Mouse (Mus musculus) urinary bladder, adult 18-20 months (tissue): ENCODE results near the gene Ctxn2.
A peak's percentile ranks its signal among the peaks of the same experiment; 100 is the strongest.
"Not testable (repeated sequence)": the region's sequence is repeated elsewhere in the genome, so short reads cannot be mapped to it uniquely, and the experiment has no call there.

ENCODE experiments used
- DNase-seq, 2 experiments: peaks; one replicate each; pipeline ENCODE4 v3.0.0; 2022; ENCODE audit warnings: low spot score in 2 of 2, mixed read lengths in 2 of 2

Ctxn2 gene

DNA sequence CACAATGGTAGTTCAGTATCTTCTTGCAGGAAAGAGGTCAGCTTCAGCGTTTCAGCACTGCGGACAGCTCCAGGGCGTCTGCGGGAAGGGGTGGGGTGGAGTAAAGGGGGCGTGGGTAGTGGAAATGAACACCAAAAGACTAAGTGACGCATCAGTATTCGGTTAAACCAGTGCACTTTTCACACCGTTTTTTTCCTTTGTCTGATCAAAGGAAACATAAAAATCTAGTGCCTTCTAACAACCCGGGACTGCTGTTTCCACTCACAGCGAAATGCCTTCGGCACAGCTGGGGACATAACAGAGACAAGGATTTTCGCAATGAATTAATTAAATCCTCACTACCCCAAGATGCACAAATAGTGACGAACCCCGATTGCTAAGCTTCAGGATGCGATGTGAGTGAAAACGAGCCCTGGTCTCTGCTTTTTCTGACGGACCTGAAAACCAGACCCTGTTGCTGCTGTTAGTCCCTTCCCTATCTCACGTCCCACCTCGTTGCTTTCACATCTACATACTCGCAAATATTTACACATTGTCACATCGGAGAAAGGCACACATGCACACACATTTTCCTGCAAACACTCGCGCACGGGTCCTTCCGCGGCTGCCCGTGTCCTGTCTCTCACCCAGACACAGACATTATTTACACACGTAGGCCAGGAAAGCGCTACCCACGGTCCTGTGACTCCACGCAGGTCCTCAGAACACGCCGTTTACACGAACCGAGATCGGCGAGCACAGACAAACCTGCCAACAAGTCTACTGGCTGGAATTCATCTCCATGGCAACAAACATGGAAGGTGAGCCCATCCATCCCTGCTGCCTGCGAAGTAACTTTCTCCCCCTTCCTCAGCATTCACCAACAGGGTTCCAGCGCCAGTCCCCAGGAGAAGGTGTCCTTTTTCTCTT, at the start of gene Ctxn2:
Gene Ctxn2 (plus strand): TSS at position 790 of the 909 bp plus-strand sequence.
- peak; percentile 47 to 51 for DNase-seq

DNA sequence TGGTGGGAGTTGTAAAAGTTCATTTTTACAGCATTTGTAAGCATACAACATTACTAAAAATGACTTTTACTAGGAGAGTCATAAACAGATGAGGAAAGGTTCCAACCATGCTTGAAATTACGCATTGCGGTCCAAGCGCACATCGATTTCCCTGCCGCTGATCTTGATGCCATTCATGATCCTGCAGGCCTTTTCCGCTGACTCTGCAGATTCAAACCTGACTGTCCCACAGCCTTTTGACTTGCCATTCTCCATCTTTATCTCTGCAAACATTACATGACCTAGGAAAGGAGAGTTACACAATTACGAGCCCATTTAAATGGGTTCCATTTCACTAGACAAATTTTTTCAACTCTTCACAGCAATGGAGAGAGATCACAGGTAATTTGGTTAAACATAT, 47.7 kb upstream of the Ctxn2 start:
- DNase-seq, result no peak

DNA sequence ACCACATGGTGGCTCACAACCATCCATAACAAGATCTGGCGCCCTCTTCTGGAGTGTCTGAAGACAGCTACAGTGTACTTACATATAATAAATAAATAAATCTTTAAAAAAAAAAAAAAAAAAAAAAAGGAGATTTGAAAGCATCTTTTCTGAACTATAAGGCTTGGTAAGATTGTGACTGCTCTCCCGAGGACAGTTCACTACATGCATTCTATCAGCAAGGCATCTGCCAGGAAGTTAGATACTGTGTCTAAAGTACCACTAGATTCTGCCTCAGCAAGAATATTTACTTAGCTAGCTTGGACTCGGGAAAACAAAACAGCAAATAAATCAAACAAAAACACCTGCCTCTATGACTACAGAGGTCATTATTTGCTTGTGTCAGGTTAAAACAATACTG, 44.4 kb upstream of the Ctxn2 start:
- DNase-seq, result not testable (repeated sequence)

DNA sequence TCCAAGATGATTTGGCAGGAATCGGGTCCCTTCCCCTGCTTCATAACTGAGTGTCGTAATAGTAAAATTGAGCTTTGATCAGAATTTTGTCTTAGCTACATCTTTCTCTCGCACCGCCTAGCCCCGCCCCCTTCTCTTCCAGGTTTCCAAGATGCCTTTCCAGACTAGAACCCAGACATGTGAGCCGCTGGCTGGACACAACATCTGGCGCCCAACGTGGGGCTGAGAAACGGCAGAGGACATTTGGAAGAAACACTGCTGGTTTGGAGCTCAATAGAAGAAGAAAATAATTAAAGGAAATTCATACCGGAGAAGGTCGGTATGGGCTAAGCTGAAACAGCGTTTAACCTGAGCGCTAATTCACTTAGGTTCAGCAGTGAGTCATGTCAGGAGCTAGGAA, 32.0 kb upstream of the Ctxn2 start:
- DNase-seq, result not testable (repeated sequence)

DNA sequence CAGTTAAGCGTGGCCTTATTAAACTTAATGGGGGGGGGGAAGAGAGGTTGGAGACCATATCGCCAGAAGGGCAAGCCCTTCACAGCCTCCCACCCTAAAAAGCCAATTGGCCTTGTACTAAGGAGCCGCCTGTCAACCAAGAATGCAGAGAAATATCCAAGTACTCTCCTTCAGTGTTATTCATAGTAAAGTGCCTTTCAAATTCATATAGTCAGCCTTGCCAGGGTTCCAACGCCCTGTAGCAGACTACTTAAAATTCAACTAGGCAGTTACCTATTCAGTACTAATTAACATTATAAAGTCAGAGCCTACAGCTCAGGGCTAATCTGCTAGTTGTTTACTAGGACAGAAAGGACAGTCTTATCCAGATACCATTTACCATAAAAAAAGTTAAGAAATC, 30.0 kb upstream of the Ctxn2 start:
- DNase-seq, result not testable (repeated sequence)

DNA sequence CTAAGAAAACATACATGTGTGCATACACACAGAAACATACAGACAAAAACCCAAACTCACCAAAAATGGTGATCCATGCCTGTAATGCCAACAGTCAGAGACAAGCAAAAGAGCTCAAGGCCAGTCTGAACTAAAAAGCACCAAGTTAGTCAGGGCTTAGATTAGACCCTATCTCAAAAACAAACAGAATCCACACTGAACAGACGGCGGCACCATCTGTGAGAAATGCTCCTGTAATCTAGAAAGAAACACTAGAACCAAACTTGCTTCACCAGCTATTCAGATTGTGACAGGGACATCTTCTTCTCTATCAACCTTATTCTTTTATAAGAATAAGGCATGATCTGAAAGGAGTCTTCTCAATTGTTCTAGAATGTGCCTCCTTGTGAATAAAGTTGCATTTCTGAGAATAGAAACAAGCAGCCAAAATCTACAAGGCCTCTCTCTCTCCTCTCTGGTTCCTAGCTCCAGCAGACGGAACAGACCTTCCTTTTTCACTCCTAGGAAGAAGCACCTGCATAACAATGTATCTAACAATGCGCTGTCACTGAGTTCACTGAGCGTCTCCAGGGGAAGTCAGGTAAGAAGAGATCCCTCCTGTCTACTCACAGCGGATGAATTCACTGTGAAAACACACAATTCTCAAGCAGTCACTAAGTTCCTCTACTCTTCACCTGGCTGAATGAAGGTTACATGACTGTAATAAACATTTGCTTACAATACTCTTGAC, 16.9 kb upstream of the Ctxn2 start:
- DNase-seq, result no peak

DNA sequence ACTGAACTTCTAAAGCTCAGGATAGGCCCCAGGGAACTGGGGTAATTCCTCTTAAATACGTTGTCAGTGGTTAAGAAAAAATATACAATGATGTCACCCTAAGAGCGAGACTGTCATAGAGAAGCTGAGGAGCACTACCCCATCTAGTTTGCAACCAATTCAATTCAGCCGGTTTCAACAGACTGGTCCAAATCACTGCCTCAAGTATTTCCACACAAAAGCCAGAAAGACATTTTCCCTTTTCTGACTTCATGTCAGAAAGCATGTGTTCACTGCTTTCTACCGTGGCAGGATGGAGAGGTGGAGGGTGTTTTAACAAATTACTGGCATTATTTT, 14.2 kb upstream of the Ctxn2 start:
- no peak for DNase-seq

DNA sequence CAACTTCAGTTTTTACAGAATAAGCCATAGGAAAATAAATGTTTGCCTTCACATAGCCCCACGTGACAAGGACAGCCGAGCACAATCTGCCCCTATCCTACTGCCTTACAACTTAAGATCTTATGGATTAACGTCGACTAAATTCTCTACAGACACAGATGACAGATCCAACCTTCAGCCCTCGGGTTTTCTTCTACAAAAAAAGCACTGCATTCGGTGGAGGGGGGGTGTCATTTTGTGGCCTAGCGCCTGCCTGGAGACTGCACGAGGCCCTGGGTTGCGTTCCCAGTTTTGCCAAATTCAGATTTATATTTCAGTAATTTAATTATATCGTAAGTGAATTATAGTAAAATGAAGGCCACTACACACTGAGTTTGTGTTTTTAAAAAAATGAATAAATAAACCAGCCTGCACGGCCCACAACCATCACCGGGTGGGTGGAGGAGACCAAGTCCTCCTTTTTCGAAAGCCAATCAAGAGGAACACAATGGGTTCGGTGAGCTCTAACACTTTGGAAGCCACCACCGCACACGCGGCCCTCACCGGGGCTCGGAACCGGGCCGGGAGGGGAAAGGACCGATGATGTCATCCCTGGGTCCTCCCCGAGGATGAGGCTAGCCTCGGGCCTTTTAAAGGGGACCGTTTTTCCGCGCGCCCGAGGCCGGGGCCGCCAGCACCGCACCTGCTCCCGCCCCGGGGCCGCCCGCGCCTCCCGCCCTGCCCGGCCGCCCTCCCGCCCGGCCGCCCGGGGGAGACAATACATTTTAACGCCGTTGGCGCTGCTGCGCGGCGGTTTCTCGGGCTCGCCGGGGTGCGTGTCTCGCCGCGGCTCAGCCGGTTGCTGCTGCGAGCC, 13.6 kb upstream of the Ctxn2 start:
- DNase-seq, result peak; percentile 31 to 50

DNA sequence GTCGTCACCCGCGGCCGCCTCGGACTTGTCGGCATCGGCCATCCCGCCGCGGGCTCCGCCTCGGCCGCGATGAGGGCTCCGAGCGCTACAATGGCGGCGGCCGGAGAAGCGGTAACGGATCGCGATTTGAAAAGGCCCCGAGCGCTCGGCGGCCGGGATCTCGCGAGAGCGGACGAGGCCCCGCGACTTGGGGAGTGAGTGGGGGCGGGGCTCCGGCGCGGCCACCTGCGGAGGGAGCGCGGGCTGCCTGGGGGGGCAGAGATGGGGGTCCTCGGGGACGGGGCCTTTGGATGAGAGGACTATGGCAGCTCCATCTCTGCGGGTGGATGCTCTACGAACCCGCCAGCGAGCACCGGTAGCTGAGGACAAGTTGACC, 13.0 kb upstream of the Ctxn2 start, which contains the start of gene Myef2:
Gene Myef2 (minus strand): TSS at position 185 of the 376 bp plus-strand sequence.
- DNase-seq, result peak; percentile 58 to 69

DNA sequence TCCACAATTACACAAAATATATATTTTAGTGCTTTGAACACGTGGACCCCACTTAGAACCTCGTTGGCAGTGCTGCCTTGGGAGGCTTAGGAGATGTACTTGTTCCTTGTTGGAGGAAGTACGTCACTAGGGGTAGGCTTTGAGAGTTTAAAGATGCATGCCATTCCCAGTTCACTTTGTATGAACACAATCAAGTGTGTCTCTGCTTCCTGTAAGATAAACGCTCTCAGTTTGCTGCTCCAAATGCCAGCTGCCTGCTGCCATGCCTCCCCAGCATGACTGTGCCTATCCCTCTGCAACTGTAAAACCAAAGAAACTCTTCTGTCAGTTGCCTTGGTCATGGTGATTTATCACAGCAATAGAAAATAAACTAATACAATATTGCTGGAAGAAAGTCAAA, 10.7 kb upstream of the Ctxn2 start:
- DNase-seq, result no peak

DNA sequence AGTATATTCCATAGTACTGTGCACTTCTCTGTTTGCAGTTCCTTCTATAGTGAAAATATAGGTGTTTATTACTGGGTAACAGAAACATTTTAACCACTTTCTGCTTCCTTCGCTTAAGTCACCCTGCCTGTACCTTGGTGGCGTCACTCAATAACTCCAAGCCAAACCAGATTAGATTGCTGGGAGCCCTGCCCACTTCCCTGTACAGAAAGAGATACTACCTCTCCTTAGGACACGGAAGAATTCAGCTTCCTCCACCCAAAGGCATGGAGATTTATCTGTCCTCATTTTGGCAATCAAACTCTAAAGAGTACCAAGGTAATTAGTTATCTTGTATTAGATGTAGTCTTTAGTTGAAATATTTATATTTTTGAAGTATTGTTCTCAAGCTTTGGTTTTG, 9.7 kb upstream of the Ctxn2 start:
- DNase-seq, result no peak

DNA sequence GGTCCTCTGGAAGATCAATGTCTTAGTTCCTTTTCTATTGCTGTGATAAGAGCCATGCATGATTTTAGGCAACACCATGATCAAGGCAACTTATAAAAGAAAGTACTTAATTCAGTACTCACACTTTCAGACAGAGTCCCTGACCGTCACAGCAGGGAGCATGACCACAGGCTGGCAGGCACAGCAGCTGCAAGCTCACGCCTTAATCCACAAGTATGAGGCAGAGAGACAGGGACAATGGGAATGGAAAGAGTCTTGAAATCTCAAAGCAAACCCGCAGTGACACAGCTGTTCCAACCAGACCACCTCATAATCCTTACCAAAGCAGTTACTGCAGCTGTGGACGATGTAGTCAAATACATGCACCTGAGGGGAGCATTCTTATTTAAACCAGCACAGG, 2.4 kb upstream of the Ctxn2 start:
- DNase-seq, result no peak

DNA sequence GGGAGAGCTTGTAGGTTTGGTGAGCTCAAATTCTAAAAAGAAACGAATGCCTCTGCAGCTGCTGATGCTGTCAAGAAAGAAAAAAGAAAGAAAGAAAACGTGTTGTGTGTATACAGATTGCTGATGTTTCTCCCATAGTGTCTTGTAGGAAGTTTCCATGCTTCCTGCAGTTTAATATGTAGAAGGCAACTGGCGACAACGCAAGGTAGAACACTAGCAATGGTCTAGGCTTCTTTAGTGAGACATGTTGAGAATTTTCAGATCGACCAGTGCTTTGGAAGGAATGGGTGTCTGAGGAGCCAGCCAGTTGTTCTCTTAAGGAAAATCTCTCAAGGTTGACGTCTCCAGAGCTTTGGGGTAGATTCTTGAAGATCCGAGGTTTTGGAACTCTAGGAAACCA, 354 bp downstream of the Ctxn2 start:
- no peak for DNase-seq

DNA sequence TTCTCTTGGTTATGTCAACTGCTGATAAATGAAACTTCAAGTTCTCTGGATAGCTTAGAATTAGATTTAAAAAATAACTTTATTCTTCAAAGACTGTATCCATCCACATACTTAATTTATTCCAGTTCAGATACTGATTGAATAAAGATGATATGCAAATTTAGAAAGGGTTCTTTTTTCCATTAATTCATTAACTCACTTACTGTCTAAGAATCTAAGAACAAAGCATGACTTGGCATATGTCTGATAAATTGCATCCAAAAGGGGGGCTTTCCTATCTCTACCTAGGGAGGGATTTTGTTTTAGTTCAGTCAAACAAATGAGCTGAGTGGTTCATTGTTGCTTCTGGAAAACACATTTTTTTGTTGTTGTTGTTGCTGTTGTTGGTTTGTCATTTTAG, 5.8 kb downstream of the Ctxn2 start:
- no peak for DNase-seq

DNA sequence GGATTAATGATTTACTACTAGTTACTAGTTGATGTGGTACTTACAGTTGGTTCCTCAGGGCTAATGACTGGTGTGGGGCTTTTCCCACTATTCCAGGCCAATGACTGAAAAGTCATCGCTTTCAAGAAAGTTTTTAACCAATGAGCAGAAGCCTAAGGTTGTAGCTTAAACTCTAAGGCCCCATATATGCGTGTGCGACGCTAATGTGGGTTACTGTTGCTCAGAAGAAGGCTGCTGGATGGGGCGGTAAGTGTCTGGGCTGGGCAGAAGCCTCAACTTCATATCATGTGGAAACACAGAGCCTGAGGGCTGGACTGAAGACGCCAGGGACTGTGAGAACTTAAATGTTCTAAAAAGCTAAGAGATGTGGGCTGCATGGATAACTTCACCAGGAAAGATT, 15.9 kb downstream of the Ctxn2 start, which contains the start of gene Slc12a1:
Gene Slc12a1 (plus strand): TSS at position 118 of the 400 bp plus-strand sequence.
- DNase-seq, result no peak

DNA sequence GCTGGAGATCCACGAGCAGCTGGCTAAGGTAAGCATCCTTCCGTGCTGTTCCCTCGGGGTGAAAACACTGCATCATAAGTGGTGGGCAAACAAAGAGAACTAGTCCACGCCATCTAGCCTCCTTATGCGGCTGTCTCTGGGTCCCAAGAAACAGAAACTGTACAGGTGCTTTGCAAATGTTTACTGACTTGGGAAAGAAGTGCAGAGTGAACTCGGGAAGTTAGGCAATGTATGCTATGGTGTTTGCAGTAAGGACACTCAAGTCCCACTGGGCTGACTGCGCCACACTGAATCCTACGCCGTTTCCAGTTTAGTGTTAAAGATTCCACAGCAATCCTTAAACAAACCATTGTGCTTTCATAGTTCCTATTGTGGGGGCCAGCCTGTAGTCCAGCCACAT, 17.8 kb downstream of the Ctxn2 start:
- no peak for DNase-seq

DNA sequence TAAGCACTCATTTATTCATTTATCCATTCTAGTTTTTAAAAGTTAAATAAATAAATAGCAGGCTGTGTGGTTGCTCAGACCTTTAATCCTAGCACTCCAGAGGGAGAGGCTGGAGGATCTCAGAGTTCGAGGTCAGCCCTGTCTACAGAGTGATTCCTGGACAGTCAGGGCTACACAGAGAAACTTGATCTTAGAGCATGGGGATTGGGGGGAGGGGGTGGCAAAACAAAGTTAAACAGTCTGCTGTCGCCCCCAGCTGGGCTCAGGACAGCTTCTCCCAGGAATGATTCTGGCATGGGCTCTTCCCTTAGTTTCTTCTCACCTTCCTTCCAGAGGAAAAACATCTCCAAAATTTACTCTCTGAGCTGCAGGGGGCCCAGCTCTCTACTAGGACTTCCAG, 19.0 kb downstream of the Ctxn2 start:
- DNase-seq, result no peak

DNA sequence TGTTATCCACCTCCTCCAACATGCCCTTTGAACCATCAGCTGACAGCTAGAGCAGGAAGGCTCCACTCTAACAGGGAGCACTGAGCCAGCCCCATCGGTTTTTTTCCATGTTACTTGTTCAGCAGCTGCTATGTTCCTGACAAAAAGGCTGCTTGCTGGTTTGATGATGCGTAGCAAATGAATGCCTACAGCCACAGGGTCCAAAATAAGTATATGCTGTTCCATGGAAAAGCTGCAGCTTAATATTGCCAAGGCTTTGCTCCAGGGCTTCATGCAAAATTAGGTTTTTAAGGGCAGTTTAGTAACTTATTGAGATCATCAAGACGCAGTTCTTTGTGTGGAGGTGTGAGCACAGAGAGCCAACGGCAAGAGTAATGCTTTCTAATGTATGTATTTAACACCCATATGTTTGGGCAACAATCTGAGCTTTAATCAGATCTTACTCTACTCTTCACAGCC, 25.5 kb downstream of the Ctxn2 start:
- no peak for DNase-seq

DNA sequence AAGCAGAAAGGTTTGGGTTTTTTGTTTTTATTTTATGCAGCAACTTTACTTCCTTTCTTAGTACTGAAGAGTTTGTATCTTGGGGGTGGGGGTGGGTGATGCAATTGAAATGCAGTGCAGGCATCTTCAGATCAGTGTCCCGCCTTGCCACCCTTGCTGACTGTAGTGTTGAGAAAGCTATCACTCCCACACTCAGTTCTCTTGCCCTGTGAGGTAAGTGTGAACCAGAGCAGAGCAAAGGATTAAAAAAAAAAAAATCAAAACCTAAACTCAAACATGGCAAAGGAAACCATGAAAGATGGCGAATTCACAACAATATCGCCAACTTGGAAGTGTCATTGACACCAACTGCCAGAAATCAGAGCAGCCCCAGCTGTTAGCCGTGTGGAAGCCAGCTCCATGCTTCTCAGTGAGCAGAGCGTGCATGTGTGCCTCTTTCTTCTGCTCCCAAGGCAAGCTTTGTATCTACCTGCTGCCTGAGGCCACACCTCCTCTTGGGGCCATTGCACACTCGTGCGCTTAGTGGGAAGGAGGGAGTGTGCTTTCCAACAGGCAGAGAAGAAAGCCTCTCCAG, 41.8 kb downstream of the Ctxn2 start:
- no peak for DNase-seq

DNA sequence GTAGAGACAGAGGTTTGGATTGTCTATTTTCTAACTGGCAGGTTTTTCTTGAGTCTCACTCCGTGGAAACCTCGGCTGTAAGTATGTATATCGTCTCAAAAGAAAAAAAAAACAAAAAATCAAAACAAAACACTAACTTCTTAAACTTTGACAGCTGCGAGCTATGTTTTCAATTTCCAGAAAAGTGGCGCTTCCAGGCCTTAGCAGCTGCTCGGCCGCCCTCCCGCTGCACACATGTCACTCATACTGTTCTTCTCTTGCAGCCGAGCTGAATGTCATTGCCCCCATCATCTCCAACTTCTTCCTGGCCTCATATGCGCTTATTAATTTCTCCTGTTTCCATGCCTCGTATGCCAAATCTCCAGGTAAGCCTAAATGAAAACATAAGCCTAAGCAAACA, 51.4 kb downstream of the Ctxn2 start:
- no peak for DNase-seq

DNA sequence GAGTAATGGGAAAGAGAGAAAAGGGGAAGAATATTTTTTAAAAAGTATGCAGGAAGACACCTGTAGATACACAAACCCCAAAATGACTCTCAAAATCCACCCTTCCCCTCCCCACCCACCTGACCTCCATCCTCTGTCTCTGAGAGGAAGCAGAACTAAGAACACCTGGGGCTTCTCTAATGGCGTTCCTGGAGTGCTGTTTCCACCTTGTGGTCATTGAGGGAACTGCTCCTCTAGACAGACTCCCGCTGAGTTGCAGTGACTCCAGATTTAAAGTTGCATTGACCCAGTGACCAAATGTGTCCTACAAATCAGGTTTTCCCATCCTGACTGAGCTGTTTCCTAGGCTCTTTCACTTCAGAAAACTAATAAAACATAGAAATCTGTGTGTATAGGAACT, 52.7 kb downstream of the Ctxn2 start:
- DNase-seq, result peak; percentile 7 to 26

DNA sequence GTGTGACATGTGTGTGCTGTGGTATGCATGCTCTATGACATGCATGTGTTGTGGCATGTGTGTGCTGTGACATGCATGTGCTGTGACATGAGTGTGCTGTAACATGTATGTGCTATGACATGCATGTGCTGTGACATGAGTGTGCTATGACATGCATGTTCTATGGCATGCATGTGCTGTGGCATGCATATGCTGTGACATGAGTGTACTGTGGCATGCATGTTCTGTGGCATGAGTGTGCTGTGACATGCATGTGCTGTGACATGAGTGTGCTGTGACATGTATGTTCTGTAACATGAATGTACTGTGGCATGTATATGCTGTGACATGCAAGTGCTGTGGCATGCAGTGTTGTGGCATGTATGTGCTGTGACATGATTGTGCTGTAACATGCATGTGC, 56.4 kb downstream of the Ctxn2 start:
- DNase-seq, result no peak
